Mouse (Mus musculus) embryonic facial prominence, embryonic 10.5 days (tissue): ENCODE data around the gene 1700123K08Rik. TPM values are rescaled to one million over a fixed set of nuclear protein-coding genes. Genes with fewer than 3 reads are reported as not detected.
"Not testable (repeated sequence)": the region's sequence is repeated elsewhere in the genome, so short reads cannot be mapped to it uniquely, and the experiment has no call there.

Experiments
- DNase-seq: peaks from one replicate; pipeline ENCODE4 v3.0.0-alpha.2; 2017; ENCODE audit warnings: low spot score
- H3K27ac ChIP-seq: fragments of 300-500 bp; sonication (generic); replicated peaks from 2 replicates; pipeline ENCODE4 v1.5.1; 2016; ENCODE audit warnings: mild to moderate bottlenecking
- H3K27me3 ChIP-seq: fragments of 300-500 bp; sonication (generic); replicated peaks from 2 replicates; pipeline ENCODE4 v1.6.1; 2016; ENCODE audit warnings: low read depth, mild to moderate bottlenecking; ENCODE audit not compliant: poor library complexity, severe bottlenecking
- H3K36me3 ChIP-seq: fragments of 300-500 bp; sonication (generic); replicated peaks from 2 replicates; pipeline ENCODE4 v1.6.1; 2016; ENCODE audit warnings: mild to moderate bottlenecking, moderate library complexity
- H3K4me1 ChIP-seq: fragments of 300-500 bp; sonication (generic); 2 replicates; pipeline ENCODE4 v1.6.1; 2016
- H3K4me3 ChIP-seq: fragments of 300-500 bp; sonication (generic); 2 replicates; pipeline ENCODE4 v1.5.1; 2016; ENCODE audit warnings: mild to moderate bottlenecking, moderate library complexity
- H3K9me3 ChIP-seq: fragments of 300-500 bp; sonication (generic); 2 replicates; pipeline ENCODE4 v1.6.1; 2016; ENCODE audit warnings: mild to moderate bottlenecking
- WGBS: fragments of 180-500 bp; shearing (Covaris S2); methylation state at CpG from one replicate; pipeline ENCODE4 v1.1.7; 2016; 5-methylcytosine and 5-hydroxymethylcytosine counted together
- microRNA-seq: library from miRNA; unstranded; fragments of <30 nt; microRNA quantifications from one replicate; pipeline ENCODE4, GENCODE M21; 2017
- polyA plus RNA-seq: library from polyadenylated mRNA; unstranded; fragments of >200 nt; fragmentation: Nextera tagmentation; extraction: Ambion mirVana; gene quantifications from 2 replicates; pipeline ENCODE4 v1.2.1, GENCODE M21; 2016

Gene 1700123K08Rik
- polyA plus RNA-seq: not detected in 2 replicates

DNA sequence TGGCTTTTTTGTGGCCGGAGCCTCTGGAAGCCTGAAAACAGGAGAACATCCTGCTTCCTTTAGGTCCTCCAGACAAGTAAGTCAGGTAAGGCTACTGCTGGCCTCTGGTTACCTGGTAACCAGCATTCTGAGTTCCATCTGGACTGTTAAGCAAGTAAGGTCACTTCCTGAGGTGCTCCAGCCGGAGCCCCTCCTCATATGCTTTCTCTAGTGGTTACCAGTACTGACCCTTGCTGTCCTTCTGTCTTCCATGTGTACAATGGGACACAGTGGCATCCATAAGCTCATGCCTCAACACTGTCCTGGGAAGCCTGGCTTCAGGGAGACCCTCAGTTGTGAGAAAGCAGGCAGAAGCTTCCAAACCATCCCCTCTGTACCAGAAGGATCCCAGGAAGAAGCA, at the start of gene 1700123K08Rik:
Gene 1700123K08Rik, minus strand, starts transcription at position 101 of the 400 bp plus-strand sequence.
- WGBS: 77% methylated on average over 2 of the region's 2 CpGs
- not testable (repeated sequence) for H3K4me3 ChIP-seq, DNase-seq, H3K27me3 ChIP-seq, H3K36me3 ChIP-seq, H3K4me1 ChIP-seq, H3K27ac ChIP-seq, H3K9me3 ChIP-seq

DNA sequence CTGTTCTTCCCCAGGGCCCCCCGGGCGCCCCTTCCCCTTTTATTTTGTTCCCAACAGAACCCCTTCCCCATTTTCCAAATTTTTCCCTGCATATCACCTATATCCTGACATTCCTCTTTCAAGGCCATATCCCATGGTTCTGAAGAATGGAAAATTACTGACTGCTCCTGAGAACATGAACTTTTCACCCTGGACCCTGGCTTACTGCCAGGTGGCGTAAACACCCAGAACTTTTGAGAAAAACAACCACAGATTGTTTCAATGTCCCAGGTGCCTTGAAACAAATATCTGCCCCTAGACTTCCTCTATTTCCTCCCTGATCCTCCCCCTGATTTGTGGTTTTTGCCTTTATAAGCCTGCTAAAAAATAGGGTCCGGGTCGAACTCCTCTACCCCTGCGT, 22.9 kb upstream of the 1700123K08Rik start:
- no peak for DNase-seq

DNA sequence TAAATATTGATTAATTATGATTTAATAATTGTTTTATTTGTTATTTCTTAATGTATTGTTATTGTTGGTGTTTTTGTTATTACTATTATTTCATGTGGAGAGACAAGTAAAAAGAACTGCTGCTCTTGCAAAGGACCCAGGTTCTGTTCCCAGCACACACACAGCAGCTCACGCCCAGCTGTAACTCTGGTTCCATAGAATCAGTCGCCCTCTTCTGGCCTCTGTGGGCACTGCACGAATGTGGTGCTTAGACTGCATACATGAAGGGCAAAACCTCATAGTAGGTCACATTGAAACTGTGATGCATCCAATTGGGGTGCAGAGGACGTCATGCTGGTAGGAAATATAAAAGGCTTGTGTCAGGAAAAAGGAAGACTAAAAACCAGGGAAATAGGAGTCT, 7.1 kb upstream of the 1700123K08Rik start:
- no peak overlapping the region for H3K4me3 ChIP-seq
- H3K27me3 ChIP-seq: no peaks in the 10 kb centered on the region
- H3K27ac ChIP-seq: no peak overlapping the region
- H3K9me3 ChIP-seq: 0 out of 2 replicates have a peak, but pooled peaks cover 3% of the 10 kb centered on the region
- WGBS: 48% methylated on average over 4 of the region's 4 CpGs
- peak; percentile 55 for DNase-seq
- H3K36me3 ChIP-seq: no peaks in the 10 kb centered on the region
- H3K4me1 ChIP-seq: no peaks in the 10 kb centered on the region

More for the DNA sequence above, 22.9 kb upstream of the 1700123K08Rik start:
- Histone ChIP-seq H3K4me3 (no peak overlapping the region), H3K4me1 (no peaks in the 10 kb centered on the region), H3K27ac (no peak overlapping the region), H3K36me3 (no peaks in the 10 kb centered on the region), H3K27me3 (no peaks in the 10 kb centered on the region), H3K9me3 (peaks cover 26% of the 10 kb centered on the region)
- WGBS: 93% methylated on average over 6 of the region's 6 CpGs

DNA sequence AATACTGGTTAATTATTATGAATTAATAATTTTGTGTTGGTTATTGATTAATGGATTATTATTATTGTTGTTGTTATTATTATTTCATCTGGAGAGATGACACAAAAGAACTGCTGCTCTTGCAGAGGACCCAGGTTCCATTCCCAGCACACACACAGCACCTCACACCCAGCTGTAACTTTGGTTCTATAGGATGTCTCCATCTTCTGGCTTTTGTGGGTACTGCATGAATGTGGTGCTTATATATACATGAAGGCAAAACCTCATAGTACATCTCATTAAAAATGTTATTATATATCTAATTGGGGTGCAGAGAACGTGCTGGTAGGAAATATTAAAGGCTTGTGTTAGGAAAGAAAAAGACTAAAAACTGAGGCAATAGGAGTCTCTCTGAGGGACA, 11.8 kb downstream of the 1700123K08Rik start:
- H3K27me3 ChIP-seq: no peaks in the 10 kb centered on the region
- H3K27ac ChIP-seq: no peak overlapping the region
- peaks cover 3% of the 10 kb centered on the region; the same call in 1 of the 2 replicates for H3K9me3 ChIP-seq
- no peak for DNase-seq
- no peaks in the 10 kb centered on the region for H3K36me3 ChIP-seq
- H3K4me3 ChIP-seq: no peak overlapping the region
- no peaks in the 10 kb centered on the region for H3K4me1 ChIP-seq
- WGBS: 48% methylated on average over 1 of the region's 1 CpGs

DNA sequence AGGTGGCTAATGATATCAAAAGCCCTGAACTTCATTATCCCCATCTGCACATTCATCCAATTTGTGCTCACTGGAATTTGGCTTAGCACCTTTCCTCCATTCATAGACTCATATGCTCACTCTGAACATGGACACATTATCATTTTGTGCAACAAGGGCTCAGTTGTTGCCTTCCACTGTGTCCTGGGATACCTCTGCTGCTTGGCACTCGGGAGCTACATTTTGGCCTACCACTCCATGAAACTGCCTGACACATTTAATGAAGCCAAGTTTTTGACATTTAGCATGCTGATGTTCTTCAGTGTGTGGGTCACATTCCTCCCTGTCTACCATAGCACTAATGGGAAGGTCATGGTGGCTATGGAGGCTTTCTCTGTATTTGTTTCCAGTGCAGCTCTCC, 32.0 kb downstream of the 1700123K08Rik start:
- Histone ChIP-seq H3K4me1 (no peaks in the 10 kb centered on the region), H3K9me3 (no peaks in the 10 kb centered on the region), H3K4me3 (no peak overlapping the region), H3K27ac (no peak overlapping the region), H3K36me3 (no peaks in the 10 kb centered on the region), H3K27me3 (no peaks in the 10 kb centered on the region)
- 82% methylated on average over 1 of the region's 1 CpGs for WGBS
- no peak for DNase-seq

Small RNAs within 50 kb of the gene (microRNA-seq; reads per million reads assigned to microRNA genes)
- gene Gm24082: not detected

Other genes starting within 250 kb of the 1700123K08Rik start
- gene Pvrig, start 222.8 kb downstream of the 1700123K08Rik start, polyA plus RNA-seq: 0.19 TPM in 1 of 2 replicates, not detected in the other
- 38.9 and 44.9 TPM in 2 replicates for gene Zfp157, start 123.2 kb downstream of the 1700123K08Rik start, polyA plus RNA-seq
- 60.3 and 63.7 TPM in 2 replicates for gene Zfp68, start 55.0 kb upstream of the 1700123K08Rik start, polyA plus RNA-seq
- 9.8 and 10.4 TPM in 2 replicates for gene A430033K04Rik, start 58.1 kb upstream of the 1700123K08Rik start, polyA plus RNA-seq
- 4.4 and 4.6 TPM in 2 replicates for gene Fam20c, start 189.8 kb upstream of the 1700123K08Rik start, polyA plus RNA-seq